Mouse (Mus musculus): ENCODE measurements around the gene Matn4. TPM values are rescaled to one million over a fixed set of nuclear protein-coding genes. Genes with fewer than 3 reads are reported as not detected.

The Matn4 gene
- total RNA-seq, 2 experiments from 2014 or later = 10.4 to 11.0 TPM

- no peak for DNase-seq (ENCODE audit: extremely low spot score in 1 of 2, low spot score in 2 of 2)
- Histone ChIP-seq H3K27ac (no peak overlapping the region), H3K4me3 (no peak overlapping the region)
- no peak for TF ChIP-seq CTCF (IDR thresholded peaks at IDR 0.05)
- intact Hi-C loops (cut with DNase I) = no loop called here
These were observed 1.4 kb downstream of the Matn4 start for GRCm38 (mm10) chr2:164403396-164404081.

GRCm38 (mm10) chr2:164402906-164403305 is 2.1 kb downstream of the Matn4 start, which contains the start of gene Rbpjl:
Gene Rbpjl, plus strand, starts transcription at chr2:164403141.
- TF ChIP-seq CTCF (IDR thresholded peaks at IDR 0.05) = peak; percentile 94
- peak; percentile 58 to 70 for DNase-seq (ENCODE audit: extremely low spot score in 1 of 2, low spot score in 2 of 2)
- Histone ChIP-seq H3K4me3 (no peak within 1 kb of the TSS), H3K27ac (no peak within 1 kb of the TSS)
- intact Hi-C loops (cut with DNase I) = no loop called here

- no peak; the same call in 1 of the 2 replicates for TF ChIP-seq CTCF (IDR thresholded peaks at IDR 0.05)
- DNase-seq (ENCODE audit: extremely low spot score in 1 of 2, low spot score in 2 of 2) = no peak
- no peak overlapping the region for H3K4me3 ChIP-seq
- intact Hi-C loops (cut with DNase I) = no loop called here
- no peak overlapping the region for H3K27ac ChIP-seq
These were observed 8.0 kb downstream of the Matn4 start for GRCm38 (mm10) chr2:164396911-164397310.

- TF ChIP-seq CTCF (IDR thresholded peaks at IDR 0.05) = no peak
- H3K4me3 ChIP-seq = no peak overlapping the region
- no peak for DNase-seq (ENCODE audit: extremely low spot score in 1 of 2, low spot score in 2 of 2)
- intact Hi-C loops (cut with DNase I) = no loop called here
- H3K27ac ChIP-seq = no peak overlapping the region
These were observed 8.9 kb downstream of the Matn4 start for GRCm38 (mm10) chr2:164396076-164396475.

DNA sequence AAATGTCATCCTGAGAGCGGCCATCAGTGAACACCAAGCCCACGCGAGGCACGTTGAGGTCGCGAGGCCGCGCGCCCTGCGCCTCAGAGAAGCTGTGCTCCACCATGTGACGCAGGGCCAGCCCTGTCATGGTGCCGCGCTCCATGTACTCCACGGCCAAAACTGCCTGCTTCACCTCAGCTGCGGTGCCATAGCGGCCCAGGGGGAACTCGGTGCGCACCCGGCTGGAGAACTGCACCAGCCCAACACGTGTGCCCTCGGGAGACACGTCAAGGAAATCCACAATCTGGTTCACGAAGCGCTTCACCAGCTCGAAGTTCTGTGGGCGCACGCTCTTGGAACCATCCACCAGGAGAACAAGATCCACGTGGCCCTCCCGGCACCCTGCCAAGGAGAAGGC is 11.8 kb downstream of the Matn4 start:
- no peak for DNase-seq (ENCODE audit: extremely low spot score in 1 of 2, low spot score in 2 of 2)
- H3K27ac ChIP-seq = no peak overlapping the region
- intact Hi-C loops (cut with DNase I) = no loop called here
- no peak for TF ChIP-seq CTCF (IDR thresholded peaks at IDR 0.05)
- no peak overlapping the region for H3K4me3 ChIP-seq

DNA sequence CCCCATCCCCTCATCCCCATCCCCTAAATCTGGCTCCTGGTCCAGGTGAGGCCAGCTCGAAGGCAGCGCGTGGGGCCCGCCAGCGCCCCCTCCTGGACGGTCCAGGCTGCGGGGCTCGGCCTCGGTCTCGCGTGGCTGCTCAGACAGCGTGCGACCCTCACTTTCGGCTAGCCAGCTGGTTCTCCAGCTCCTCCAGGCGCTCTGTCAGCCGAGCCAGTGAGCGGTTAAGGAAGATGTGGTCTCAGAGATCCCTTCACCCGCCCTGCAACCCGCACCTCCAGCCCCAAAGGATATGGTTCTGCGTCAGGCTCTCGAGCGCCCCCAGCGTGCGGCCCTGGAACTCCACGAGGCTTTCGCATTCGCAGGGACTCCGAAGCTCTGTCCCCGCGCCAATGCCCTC is 15.5 kb downstream of the Matn4 start:
- DNase-seq (ENCODE audit: extremely low spot score in 1 of 2, low spot score in 2 of 2) = peak; percentile 84 to 94
- Histone ChIP-seq H3K27ac (peak overlapping the region; percentile 70), H3K4me3 (peak overlapping the region; percentile 51)
- intact Hi-C loops (cut with DNase I) = loop anchor here (2.0 to 5.0 kb wide), 3 partner anchors 255 to 287 kb away; no protein-coding TSS in a partner anchor
- peak; percentile 85 for TF ChIP-seq CTCF (IDR thresholded peaks at IDR 0.05)

DNA sequence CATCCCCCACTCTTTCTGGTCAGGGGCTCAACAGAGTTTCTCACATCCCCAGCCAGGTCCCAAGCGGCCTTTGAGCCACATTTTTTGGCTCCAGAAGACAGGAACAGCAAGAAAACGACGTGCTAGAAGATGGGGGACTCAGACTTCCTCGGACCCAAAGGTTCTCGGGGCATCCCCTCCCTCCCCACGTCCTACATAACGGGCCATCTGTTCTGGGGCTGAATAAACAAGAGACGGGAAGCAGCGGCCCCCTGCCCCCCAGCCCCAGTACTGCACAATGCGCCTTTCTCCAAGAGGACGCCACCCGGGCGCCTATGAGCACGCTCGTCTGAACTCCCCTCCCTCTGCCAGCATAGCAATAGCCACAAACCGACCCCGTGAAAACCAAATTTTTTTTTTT is 15.9 kb downstream of the Matn4 start, which contains the start of gene Slpi:
Slpi (minus strand) TSS at position 76 of the 400 bp plus-strand sequence.
- intact Hi-C loops (cut with DNase I) = loop anchor here (2.0 to 5.0 kb wide), 3 partner anchors 254 to 287 kb away; no protein-coding TSS in a partner anchor
- peak in 1 of 2 experiments; percentile 62 for DNase-seq (ENCODE audit: extremely low spot score in 1 of 2, low spot score in 2 of 2)
- no peak for TF ChIP-seq CTCF (IDR thresholded peaks at IDR 0.05)
- Histone ChIP-seq H3K4me3 (peak within 1 kb of the TSS; percentile 51), H3K27ac (peak within 1 kb of the TSS; percentile 70)

GRCm38 (mm10) chr2:164386953-164387352 is 18.0 kb downstream of the Matn4 start:
- no peak overlapping the region for H3K4me3 ChIP-seq
- H3K27ac ChIP-seq = no peak overlapping the region
- DNase-seq (ENCODE audit: extremely low spot score in 1 of 2, low spot score in 2 of 2) = peak; percentile 57 to 59
- TF ChIP-seq CTCF (IDR thresholded peaks at IDR 0.05) = peak; percentile 72
- intact Hi-C loops (cut with DNase I) = loop anchor here (5.0 kb wide), 1 partner anchor 285 kb away; no protein-coding TSS in a partner anchor

DNA sequence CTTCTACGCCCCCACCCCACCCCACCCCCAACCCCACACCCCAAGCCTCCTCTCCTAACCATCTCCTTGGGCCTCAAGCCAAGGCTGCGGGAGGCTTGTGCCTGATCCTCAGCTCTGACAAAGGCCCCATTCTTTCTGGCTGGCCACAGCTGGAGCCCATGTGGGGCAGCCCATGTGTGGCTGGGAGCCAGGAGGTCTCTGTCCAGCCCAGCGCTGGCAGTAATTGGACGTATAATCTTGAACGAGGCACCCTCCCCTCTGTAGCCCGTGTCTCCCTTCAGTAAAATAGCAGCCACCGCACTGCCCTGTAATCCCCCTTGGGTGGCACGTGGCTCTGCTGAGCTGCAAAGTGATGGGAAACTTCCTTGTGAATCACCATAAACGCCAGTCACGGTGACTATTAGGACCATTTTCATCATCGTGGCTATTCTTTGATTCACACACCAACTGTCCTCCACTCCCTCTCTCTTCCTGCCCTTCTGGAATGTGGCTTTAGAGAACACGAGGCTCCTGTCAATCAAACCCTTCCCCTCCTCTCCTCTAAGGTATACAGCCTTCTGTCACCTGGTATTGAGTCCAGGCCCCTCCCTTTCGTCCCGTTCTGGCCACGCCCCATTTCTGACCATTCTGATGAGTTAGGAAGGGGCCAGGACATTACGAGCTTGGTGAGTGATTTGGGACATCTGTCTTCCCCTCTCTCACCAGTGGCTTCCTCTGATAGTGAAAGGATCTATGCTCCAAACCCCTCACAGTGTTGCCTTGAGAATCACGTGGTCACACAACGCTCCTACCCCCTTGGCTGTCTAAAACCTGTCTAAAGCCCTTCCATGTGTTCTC is 18.8 kb downstream of the Matn4 start:
- intact Hi-C loops (cut with DNase I) = loop anchor here (5.0 kb wide), 1 partner anchor 284 kb away; no protein-coding TSS in a partner anchor
- no peak overlapping the region for H3K27ac ChIP-seq
- peak in 1 of 2 experiments; percentile 44 for DNase-seq (ENCODE audit: extremely low spot score in 1 of 2, low spot score in 2 of 2)
- TF ChIP-seq CTCF (IDR thresholded peaks at IDR 0.05) = no peak
- no peak overlapping the region for H3K4me3 ChIP-seq

GRCm38 (mm10) chr2:164383656-164384399 is 21.1 kb downstream of the Matn4 start:
- DNase-seq (ENCODE audit: extremely low spot score in 1 of 2, low spot score in 2 of 2) = no peak
- intact Hi-C loops (cut with DNase I) = no loop called here
- H3K4me3 ChIP-seq = no peak overlapping the region
- no peak for TF ChIP-seq CTCF (IDR thresholded peaks at IDR 0.05)
- H3K27ac ChIP-seq = no peak overlapping the region

DNA sequence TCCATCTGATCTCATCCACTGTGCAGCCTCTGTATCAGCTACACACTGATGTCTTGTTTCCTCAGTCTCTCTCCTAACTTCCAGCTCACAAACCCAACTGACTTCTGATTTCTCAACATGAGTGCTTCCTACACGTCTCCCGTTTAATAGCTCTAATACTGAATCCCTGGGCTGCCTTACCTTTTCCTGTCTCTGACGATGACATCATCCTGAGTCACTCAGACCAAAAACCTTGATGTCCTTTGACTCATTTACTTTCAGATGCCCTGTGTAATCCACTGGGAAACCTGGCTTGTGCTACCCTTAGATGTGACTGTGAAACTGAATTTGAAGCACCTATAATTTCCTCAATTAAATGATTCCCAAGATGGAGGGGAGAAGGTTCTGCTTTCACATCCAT is 22.0 kb downstream of the Matn4 start:
- DNase-seq (ENCODE audit: extremely low spot score in 1 of 2, low spot score in 2 of 2) = no peak
- intact Hi-C loops (cut with DNase I) = no loop called here
- no peak for TF ChIP-seq CTCF (IDR thresholded peaks at IDR 0.05)
- Histone ChIP-seq H3K27ac (no peak overlapping the region), H3K4me3 (no peak overlapping the region)

Measured in left cerebral cortex, adult 2 months (tissue).